Mouse (Mus musculus) adrenal gland, postnatal 0 days (tissue): Measurements from ENCODE around the gene Lrrc8e. TPM values are rescaled to one million over a fixed set of nuclear protein-coding genes. Genes with fewer than 3 reads are reported as not detected.

Experiments
- polyA plus RNA-seq: library from polyadenylated mRNA; unstranded; fragments of >200 nt; fragmentation: Nextera tagmentation; extraction: Ambion mirVana; gene quantifications from 2 replicates; pipeline ENCODE4 v1.2.1, GENCODE M21; 2015

Gene Lrrc8e
- polyA plus RNA-seq, result 2.2 and 4.1 TPM in 2 replicates

GRCm38 (mm10) chr8:4226739-4227347, at the start of gene Lrrc8e:
Gene Lrrc8e, plus strand, starts transcription at chr8:4226827.

GRCm38 (mm10) chr8:4216791-4217621, 9.6 kb upstream of the Lrrc8e start, which contains the start of gene Prr36:
Gene Prr36, minus strand, starts transcription at chr8:4217459.

GRCm38 (mm10) chr8:4238434-4239192, 12.0 kb downstream of the Lrrc8e start, which contains the start of the genes Map2k7 and Gm49320:
Gene Map2k7, plus strand, starts transcription at chr8:4238740.
Gene Gm49320, plus strand, starts transcription at chr8:4238865.

GRCm38 (mm10) chr8:4247951-4248540, 21.4 kb downstream of the Lrrc8e start, which contains the start of gene Tgfbr3l:
Gene Tgfbr3l, plus strand, starts transcription at chr8:4248214.

GRCm38 (mm10) chr8:4252934-4253841, 26.6 kb downstream of the Lrrc8e start, which contains the start of gene Snapc2:
Gene Snapc2, plus strand, starts transcription at chr8:4253080.

GRCm38 (mm10) chr8:4259125-4259804, 32.6 kb downstream of the Lrrc8e start, which contains the start of gene Ctxn1:
Gene Ctxn1, minus strand, starts transcription at chr8:4259274.

GRCm38 (mm10) chr8:4275275-4276110, 48.9 kb downstream of the Lrrc8e start, which contains the start of gene Timm44:
Gene Timm44, minus strand, starts transcription at chr8:4275913.

Other genes starting within 250 kb of the Lrrc8e start
- gene Cd209f, start 121.0 kb upstream of the Lrrc8e start, polyA plus RNA-seq, result 0.66 TPM in 1 of 2 replicates, not detected in the other
- gene Cd209g, start 92.7 kb upstream of the Lrrc8e start, polyA plus RNA-seq, result not detected in 2 replicates
- gene Evi5l, start 60.3 kb upstream of the Lrrc8e start, polyA plus RNA-seq, result 15.9 and 19.5 TPM in 2 replicates
- 5.1 and 11.1 TPM in 2 replicates for gene Prr36, start 9.4 kb upstream of the Lrrc8e start, polyA plus RNA-seq
- gene Map2k7, start 11.9 kb downstream of the Lrrc8e start, polyA plus RNA-seq, result 23.0 and 34.2 TPM in 2 replicates
- gene Gm49320, start 12.0 kb downstream of the Lrrc8e start, polyA plus RNA-seq, result 0.41 and 1.6 TPM in 2 replicates
- 2.6 and 4.0 TPM in 2 replicates for gene Tgfbr3l, start 21.4 kb downstream of the Lrrc8e start, polyA plus RNA-seq
- 34.8 and 46.2 TPM in 2 replicates for gene Snapc2, start 26.3 kb downstream of the Lrrc8e start, polyA plus RNA-seq
- 40.0 and 80.7 TPM in 2 replicates for gene Ctxn1, start 32.4 kb downstream of the Lrrc8e start, polyA plus RNA-seq
- 41.8 and 69.5 TPM in 2 replicates for gene Timm44, start 49.1 kb downstream of the Lrrc8e start, polyA plus RNA-seq
- 9.5 and 12.4 TPM in 2 replicates for gene Ccl25, start 98.4 kb downstream of the Lrrc8e start, polyA plus RNA-seq
- gene Elavl1, start 98.6 kb downstream of the Lrrc8e start, polyA plus RNA-seq, result 58.6 and 95.3 TPM in 2 replicates